Mouse (Mus musculus) gastrocnemius, adult 8-10 months (tissue): Measurements from ENCODE around the gene Ctcf. TPM values are rescaled to one million over a fixed set of nuclear protein-coding genes. Genes with fewer than 3 reads are reported as not detected.
"Not testable (repeated sequence)": the region's sequence is repeated elsewhere in the genome, so short reads cannot be mapped to it uniquely, and the experiment has no call there.

ENCODE experiments used
- DNase-seq, 2 experiments: peaks; one replicate each; pipeline ENCODE4 v3.0.0; 2022; ENCODE audit warnings: low spot score in 2 of 2
- total RNA-seq, 4 experiments: library from RNA; stranded (reverse); gene quantifications; 2 replicates each; pipeline ENCODE4 v1.2.4; 2022

The Ctcf gene
- total RNA-seq, result 10 to 100 TPM; 32.9 to 39.2 (median 34.2) TPM

DNA sequence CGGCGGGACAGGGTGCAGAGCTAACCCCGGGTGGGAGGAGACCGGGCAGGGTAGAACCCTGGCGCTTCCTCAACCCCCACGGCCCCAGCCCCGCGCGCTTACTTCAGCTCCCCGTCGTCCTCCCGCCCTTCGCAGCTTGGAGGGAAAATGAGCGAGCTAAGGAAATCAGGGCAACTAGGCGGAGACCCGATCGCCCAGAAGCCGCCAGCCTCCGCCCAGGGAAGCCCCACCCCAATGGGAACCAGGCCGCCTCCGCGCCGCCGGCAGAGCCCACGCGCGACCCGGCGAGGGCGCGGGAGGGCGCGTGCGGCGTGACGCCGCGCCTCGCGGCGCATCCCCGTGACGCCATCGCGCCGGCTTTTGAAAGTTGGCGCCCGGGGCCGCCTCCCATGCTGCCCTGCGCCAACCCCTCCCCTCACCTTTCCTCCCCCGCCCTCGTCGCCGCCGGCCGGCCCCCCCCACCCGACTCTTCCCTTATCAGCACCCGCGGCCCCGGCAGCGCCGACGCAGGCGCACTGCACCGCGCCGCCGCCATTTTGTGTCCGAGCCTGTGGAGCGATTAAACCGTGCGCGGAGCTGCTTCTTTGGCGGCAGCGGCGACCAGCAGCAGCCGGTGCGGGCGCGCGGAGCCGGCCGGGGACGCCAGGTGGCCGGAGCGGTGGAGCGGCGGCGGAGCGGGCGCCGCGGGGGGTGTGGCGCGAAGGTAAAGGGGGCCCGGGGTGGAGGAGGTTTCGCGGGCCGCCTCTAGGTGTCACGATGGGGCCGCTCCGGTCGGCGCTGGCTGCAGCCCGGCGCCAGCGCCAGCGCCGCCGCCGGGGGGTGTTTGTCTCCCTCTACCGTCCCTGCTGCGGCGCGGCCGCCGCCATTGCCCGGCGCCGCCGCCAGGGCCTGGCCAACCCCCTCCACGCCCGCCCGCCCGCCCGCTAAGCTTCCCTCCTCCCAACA is at the start of gene Ctcf:
Gene Ctcf (plus strand): TSS at position 551 of the 945 bp plus-strand sequence.
- peak; percentile 85 to 91 for DNase-seq

DNA sequence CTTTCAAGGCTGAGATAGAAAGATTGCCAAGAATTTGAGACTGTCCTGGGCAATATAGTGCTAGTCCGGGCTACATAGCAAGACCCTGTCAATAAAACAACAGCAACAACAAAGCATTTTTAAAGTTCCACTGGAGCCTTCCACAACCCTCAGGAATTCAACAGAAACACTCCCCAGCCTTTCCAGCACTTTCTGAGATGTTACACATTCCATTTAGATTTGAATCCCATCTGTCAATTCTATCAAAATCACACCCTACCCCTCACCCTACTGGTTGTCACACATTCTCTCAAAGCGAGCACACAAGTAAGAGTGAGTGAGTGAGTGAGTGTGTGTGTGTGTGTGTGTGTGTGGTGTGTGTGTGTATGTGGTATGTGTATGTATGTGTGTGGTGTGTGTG is 43.9 kb upstream of the Ctcf start:
- no peak for DNase-seq

DNA sequence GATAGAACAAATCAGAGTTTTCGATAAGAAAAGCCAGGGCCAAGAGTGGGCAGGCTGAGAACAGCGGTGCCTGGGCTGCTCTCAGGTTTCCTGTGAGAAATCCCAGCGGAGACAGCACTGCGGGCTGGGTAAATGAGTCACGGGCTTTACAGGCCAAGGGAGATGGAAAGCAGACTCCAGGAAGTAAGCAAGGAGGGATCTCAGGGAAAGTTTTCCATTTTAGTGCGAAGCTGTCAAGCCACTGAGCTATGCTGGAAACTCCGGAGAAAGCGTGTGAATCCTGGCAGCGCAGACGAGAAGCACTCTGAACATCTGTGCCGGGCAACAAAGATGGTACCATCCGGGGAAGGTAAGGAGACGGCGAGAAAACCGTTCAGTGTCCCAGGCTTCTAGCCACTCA is 42.5 kb upstream of the Ctcf start:
- peak in 1 of 2 experiments; percentile 38 for DNase-seq

DNA sequence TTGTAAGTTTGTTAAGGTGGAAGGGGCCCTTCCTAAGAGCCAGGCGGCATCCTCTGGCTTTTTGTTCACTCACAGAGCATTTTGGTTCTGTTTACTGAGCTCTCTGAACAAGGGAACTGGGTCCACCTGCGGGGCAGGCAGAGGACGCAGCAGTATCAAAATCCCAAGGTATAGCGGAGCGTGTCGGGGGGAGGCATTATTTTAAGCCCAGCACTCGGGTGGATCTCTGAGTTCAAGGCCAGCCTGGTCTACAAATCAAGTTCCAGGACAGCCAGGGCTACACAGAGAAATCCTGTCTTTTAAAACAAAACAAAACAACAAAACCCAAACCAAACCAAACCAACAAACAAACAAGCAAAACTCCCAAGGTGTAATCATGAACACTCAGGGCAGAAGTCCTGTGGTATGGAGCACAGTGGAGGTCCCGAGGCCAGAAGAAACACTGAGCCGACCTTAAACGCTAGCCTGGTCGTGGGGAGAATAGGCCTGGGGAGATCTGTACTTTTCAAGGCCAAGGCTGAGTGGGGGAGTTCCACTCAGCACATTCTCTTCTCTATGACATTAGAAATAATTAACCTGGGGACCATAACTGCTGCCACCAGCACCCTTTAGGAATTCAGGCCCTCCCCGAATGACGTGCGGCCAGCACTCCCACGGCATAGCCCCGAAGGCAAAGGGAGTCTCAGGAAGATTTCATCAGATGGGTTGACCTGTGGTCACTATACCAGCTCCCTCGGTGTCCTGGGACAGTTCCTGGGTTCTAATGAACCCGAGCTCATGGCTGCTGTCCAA is 41.7 kb upstream of the Ctcf start:
- DNase-seq, result no peak

DNA sequence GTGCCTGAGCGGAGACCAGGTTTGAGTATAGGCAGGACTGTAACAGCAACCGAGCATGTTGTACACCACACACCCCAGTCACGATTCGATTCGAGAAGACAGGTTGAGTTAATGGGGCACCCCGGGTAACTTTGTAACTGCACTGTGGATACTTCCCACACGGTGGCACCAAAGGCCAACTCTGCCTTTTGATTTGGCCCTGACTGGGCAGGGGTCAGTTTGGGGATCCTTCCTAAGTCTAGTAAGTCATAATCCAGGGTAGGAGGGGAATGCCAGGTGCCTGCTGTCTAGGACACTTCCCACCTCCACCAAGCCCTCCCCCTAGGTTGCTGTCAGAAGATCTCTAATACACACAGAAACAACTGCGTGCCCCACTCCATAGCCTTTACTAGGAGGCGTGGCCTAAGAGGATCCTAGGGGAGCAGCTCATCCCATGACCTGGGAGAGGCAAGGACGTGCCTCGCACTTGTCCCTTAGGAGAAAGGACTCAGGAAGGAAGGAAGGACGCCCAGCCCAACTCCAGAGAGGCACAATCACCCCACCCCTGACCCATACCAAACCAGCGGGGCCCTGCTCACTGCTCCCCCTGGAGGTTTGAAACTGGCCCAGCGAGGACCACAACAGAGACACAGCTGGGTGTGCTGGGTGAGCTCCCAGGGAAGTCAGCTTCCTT is 39.9 kb upstream of the Ctcf start:
- peak; percentile 62 to 64 for DNase-seq

DNA sequence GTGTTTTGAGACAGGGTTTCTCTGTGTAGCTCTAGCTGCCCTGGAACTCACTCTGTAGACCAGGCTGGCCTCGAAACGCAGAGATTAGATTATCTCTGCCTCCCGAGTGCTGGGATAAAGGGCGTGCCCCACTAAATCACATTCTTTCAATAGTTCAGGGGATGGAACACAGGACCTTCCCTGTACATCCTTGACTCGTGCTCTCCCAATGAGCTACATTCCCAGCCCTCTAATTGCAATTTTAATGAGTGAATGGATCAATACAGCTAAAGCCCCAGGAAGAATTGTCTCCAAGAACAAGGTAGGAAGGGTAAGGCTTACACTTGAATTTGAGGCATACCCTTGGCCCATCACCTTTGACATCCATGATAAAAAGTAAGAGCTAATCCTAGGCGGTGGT is 37.6 kb upstream of the Ctcf start:
- no peak for DNase-seq

DNA sequence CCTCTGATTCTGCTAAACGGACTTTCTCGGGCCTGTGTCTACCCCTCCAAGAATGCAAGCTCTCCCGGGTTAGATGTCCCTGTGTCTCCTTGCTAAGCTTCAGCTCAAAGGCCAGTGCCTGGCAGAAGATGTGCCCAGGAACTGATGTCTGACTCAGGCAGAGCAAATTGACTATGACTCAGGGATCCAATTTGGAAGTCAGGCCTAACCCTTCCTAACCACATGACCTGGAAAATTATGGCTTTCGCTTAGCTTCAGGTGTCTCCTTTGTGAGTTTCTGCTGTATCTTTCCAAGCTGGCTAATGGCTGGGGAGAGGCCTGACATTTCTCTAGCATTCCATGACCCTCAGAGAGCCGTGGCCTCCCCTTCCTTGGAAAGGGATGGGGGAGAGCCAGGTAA is 35.1 kb upstream of the Ctcf start:
- no peak for DNase-seq

DNA sequence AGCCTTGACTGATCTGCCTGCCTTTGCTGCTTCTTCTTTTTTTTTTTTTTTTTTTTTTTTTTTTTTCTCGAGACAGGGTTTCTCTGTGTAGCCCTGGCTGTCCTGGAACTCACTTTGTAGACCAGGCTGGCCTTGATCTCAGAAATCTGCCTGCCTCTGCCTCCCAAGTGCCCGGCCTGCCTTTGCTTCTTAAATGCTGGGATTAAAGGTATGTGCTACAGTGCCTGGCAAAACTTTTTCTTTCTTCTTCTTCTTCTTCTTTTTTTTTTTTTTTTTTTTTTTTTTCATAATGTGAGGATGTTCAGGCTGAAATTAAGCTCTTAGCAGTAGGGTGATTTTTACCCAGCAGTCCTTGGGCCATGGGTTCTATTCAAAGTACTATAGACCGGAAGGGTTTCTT is 33.8 kb upstream of the Ctcf start:
- not testable (repeated sequence) for DNase-seq

DNA sequence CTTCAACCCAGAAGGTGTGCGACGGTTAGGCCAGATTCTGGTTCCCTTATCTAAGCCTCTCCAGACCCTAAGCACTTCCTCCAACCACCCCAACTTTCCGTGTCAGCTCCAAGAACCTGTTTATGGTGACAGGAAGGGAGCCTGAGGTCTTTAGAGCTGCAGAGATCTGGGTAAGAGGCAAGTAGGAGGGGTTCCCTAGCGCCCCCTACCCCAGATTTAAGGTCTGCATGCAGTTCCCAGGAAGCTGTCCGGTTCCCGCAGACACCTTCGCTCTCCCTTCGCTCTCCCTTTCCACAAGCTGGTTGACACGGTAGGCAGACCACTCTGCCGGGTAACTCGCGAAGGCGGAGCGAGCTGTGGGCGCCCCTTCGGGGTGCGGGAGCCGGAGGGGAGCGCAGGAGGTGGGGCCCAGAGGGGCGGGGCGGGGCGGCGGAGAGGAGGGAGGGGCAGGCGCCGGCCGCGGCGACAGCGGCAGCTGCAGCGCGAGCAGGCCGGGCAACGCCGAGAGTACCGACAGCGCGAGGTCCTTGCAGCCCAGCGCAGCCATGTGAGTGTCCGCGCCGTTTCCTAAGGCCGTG is 31.5 kb upstream of the Ctcf start, which contains the start of gene Ripor1:
Gene Ripor1 (plus strand): TSS at position 452 of the 578 bp plus-strand sequence.
- peak in 1 of 2 experiments; percentile 49 for DNase-seq

DNA sequence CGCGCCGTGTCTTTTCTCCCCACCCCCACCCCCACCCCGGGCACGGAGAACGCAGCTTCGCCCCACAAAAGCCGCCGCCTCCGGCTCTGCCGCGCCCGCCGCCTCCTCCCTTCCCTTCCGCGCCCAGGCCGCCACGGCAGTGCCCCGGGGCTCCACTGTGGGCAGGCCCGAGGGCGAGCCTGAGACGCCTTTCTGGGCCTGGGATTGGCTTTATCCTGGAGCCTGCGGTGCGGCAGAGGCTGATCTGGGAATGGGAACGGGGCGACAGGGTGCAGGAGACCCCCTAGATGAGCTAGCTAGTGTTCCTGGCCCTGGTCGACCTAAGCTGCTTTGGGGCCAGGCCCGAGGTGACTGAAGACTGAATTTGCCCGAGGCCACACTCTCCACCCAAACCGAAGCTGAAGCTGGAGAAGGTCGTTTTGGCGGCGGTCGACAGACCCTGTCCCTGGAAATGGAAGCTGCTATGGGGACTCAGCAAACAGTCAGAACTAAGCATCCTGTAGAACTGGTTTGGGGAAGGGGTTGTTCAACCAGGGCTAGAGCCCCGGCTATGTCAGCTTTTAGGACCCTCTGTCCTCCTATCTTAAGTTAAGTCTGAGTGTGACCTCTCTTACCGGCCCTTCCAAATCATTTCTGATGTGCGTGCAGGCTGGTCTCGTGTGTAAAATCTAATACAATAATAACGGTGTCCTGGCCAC is 30.7 kb upstream of the Ctcf start:
- DNase-seq, result peak in 1 of 2 experiments; percentile 30

DNA sequence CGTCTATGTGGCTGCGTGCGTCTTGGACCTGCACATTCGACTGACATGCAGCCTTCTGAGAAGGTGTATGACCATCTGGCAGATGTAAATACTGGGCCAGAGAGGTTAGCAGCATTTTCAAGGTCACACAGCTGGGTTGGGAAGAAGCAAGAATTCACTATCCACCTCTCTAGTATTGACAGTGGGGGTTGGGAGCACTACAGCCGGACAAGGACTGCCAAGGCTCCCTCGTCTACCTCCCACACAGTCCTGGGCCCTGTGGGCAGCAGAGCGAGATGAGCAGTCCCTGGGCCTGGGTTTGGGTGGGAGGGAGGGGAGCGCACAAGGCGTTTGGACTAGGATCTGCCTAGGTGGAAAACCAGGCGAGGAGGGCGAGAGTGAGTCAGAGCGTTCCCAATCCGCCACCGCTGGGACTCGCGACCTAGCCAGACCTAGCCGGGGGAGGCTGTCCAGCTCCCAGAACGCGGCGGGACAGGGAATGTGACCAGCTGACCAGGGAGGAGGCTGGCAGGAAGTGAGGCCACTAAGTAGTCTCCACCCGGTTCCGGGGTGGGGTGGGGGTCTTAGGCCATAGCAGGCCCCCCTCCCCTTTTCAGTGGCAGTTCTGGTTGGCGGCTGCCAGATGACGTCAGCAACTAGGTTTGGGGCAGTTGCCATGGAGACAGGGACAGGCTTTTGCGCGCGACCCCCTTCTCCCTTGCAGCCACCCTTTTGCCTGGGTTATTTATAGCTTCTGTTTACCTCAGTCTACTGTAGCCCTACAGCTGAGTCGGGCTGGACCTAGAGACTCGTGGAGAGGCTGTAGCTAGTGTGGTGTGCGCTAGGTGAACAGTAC is 30.0 kb upstream of the Ctcf start:
- DNase-seq, result peak; percentile 70 to 80

DNA sequence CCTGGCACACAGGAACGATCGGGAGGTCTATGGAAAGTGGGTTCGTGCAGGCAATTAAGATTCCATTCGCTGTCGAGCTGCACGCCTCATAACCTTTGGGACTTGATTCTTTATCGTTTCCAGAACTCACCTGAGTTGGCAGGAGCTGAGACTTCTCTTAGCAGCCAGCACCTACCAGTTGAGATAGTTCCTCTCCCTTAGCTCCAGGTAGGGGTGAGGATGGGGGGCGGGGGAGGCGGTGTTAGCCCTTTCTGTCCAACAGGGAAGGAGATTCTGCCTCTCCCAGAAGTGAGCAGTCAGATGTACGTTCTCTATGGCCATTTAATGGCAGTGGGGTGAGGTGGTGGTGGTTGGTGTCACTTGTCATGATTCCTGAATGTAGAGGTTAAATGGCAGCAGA is 29.3 kb upstream of the Ctcf start:
- DNase-seq, result no peak

DNA sequence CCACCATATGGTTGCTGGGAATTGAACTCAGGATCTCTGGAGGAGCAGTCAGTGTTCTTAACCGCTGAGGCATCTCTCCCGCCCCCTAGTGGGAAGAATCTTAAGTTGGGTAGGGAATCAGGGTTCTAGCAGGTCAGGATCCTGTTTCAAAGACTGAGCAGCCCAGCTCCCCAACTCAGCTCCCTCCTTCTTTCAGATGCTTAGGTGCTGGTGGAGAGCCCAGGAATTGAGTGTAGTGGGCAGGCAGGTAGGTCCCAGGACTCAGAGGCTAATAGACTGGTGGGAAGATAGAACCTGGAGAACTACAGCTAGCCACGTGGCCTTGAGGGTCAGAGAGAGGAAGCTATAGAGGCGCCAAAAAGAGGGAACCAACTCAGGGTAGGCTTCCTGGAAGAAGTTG is 28.7 kb upstream of the Ctcf start:
- no peak for DNase-seq

DNA sequence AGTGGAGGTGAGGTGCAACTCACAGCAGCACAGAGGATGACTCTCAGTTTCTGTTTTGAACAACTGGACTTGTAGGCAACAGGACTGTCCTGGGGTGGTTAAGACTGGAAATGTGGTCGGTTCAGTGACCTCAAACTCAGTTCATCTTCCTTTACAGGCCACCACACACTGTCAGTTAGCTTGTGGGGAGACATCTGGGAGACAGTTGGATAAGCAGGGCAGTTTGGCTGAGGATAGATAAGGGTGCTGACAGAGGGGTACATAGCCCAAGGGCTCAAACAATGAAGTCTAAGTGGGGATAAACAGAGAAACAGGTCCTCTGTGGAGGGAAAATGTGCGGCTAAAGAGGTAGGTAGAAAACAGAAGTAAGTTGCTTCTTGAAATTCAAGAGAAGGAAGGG is 27.0 kb upstream of the Ctcf start:
- no peak for DNase-seq

DNA sequence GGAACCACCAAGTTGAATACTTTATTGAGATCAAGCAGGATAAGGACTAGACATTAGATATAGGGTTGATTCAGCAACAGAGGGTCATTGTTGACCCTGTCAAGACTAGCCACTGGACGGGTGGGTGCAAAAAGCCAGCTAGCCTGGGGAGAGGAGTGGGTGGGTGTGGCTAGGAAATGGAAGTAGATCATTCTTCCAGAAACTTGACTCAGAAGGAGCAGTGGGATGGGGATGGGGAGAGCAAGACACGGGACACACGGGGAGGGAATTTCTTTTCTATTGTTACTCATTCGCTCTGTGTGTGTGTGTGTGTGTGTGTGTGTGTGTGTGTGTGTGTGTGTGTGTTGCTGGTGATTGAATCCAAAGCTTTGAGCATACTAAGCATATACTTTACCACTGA is 26.6 kb upstream of the Ctcf start:
- no peak for DNase-seq

DNA sequence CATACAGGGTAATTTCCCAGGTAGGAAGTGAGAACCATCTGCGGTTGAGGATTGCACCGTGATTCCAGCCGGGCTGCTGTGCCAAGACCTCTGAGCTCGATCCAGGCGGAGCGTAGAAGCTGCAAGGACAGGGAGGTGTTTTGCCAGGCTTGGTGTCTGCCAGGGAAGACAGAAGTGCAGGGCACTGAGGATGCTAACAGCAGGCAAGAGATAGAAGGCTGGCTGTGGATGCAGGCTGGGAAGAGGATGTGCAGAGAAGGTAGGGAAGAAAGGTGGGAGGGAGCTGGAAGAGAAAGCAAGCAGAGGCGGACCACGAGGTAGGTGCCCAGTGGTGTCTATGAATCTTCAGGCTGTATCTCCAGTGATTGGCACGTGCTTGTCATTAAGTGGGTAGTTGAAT is 24.5 kb upstream of the Ctcf start:
- DNase-seq, result peak in 1 of 2 experiments; percentile 43

DNA sequence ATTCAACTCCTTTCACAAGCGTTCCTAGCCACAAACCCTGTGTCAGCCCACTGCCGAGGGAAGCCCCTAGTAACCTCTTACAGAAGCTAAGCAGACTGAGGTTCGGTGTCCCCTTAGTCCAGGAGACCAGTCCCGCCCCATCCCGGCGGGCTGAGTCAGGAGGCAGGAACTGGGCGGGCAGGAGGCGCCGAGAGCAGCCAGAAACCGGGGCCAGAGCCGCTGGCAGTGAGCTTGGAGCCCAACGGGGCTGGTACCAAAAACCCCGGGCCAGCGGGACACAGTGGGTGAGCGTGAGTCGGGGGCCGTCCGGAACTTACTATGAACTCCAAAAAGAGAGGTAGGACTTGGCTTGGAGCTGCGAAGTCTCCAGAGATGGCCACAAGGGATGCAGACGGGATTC is 23.3 kb upstream of the Ctcf start:
- peak; percentile 40 for DNase-seq

DNA sequence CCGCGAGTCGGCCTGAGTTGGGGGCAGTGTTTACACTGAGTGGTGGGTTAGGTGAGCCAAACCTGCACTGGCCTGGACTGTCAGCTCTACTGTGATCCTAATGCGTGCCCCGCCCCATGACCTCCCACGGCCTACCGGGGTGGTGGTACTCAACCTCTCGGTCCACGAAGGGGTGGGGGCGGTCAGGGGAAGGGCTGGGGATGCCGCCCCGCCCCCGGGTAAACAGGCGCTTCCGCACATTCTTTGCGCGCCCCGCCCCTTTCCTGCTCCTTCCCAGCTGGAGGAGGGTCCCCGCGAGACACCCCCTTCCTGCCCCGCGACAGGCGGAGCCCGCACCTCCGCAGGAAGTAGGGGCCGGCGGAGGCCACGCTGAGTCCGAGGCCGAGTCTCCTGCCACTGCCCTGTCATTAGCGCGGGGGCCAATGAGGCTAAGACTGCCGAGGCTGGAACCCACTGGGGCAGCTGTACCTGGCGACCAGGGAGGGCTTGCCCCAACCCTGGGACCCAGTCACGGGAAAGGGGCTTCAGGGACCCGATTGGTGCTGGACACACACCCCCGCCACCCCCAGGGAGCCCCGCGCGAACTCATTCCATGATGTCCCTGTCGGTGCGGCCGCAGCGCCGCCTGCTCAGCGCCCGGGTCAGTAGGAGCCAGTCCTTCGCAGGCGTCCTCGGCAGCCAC is 22.4 kb upstream of the Ctcf start:
- peak in 1 of 2 experiments; percentile 44 for DNase-seq

DNA sequence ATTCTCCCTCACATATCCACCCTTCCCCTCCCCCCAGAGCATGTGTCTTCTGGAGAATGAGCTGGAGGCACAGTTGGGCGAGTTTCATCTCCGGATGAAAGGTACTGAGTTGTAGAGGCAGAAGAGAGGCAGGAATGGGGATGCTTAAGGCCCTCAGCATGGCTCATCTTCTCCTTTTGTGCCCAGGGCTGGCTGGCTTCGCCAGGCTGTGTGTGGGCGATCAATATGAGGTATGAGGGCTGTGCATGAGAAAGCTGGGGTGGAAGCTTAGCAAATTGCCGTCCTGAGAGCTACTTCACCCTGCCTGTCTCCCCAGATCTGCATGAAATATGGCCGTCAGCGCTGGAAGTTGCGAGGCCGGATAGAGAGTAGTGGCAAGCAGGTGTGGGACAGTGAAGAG is 20.4 kb upstream of the Ctcf start:
- DNase-seq, result no peak
